Mouse (Mus musculus): ENCODE measurements around the gene Exoc6b.

DNA sequence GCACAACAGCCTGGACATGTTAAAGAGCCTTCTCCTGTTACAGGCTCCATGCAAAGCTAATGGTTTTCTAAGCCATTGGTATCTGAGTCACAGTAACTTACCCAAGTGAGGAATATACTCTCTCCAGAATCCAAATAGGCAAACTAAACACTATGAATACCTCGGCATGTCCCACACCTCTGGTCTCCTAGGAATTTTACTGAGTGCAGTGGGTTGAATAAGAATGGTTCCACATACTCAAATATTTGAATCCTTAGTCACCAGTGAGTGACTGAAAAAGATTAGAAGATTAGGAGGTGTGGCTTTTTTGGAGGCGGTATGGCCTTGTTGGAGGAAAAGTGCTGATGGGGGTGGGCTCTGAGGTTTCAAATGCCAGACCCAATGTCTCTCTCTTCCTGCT lies 55.4 kb downstream of the Exoc6b start:
- TF ChIP-seq CTCF (IDR thresholded peaks at IDR 0.05; ENCODE audit: insufficient read depth, low read depth, low read length) (no peak), POLR2A (IDR thresholded peaks at IDR 0.05; ENCODE audit: insufficient read depth, low read depth, low read length) (no peak)

All from olfactory bulb, adult 2 months (tissue).